Mouse (Mus musculus) heart, adult 2 months (tissue): ENCODE measurements around the gene Sigirr.

Experiments
- EP300 ChIP-seq: fragments of 200-500 bp; IDR thresholded peaks from 2 replicates; pipeline ENCODE4 v1.6.1; 2011; ENCODE audit warnings: low read depth, low read length, control low read depth; ENCODE audit not compliant: insufficient read depth
- POLR2A ChIP-seq: fragments of 200-500 bp; IDR thresholded peaks from 2 replicates; pipeline ENCODE4 v1.6.1; 2011; ENCODE audit warnings: mild to moderate bottlenecking, low read depth, low read length, control low read depth; ENCODE audit not compliant: insufficient read depth

GRCm38 (mm10) chr7:141145403-141145802, 45.0 kb upstream of the Sigirr start:
- TF ChIP-seq EP300 (no peak), POLR2A (no peak)
